Mouse (Mus musculus) monocyte, adult 2 months (primary cell): ENCODE results near the gene Olfr465-ps1.

Source experiments
- DNase-seq, 2 experiments: peaks; one replicate each; pipeline ENCODE4 v3.0.0; 2022; ENCODE audit warnings: low spot score in 2 of 2, low read depth in 1 of 2

Gene Olfr465-ps1

DNA sequence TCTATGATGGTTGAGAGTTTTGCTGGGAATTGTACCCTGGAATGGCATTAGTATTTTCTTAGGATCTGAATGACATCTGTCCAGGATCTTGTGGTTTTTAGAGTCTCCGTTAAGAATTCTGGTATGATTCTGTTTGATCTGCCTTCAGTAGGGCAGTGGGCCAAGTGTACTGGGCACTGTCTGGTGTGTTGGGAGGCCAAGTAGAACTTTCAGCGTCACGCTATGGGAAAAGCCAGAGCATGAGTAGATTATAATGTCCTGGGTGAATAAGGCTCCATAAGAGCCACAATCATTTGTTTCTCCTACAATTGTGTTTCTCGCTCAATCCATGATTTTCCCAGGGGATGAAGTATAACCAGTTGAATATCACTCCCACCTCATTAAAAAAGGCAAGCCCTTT lies at the start of gene Olfr465-ps1:
Gene Olfr465-ps1 (plus strand): TSS at position 301 of the 400 bp plus-strand sequence.
- no peak for DNase-seq

DNA sequence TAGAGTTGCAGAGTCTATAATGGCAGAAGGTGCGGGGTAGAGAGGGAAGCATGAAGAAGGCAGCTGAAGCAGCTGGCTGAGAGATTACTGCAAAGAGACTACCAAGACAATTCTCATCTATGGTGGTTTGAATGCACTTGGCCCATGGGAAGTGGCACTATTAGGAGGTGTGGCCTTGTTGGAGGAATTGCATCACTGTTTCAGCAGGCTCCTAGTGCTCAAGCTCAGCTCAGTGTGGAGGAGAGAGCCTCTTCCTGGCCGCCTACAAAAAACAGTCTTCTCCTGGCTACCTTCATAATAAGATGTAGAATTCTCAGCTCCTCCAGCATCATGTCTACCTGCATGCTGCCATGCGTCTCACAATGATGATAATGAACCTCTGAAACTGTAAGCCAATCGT lies 42.0 kb upstream of the Olfr465-ps1 start:
- no peak for DNase-seq

DNA sequence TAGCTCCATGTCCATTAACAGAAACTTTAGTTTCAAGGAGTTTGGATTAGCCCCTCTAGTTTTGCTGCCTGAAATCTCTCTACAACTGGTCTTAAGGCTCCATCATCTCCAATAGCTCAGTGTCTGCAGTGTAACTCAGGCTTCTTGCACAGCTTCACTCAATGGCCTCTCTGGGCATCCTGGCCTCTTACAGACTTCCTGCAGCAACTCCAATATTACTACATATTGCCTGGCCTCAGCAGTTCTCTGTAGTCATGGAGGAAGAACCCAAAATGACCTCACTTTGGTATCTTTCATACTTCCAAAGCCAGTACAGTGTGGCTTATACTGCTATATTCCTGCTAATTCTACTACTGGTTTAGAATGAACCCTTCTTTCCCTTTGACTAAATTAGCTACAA lies 40.9 kb upstream of the Olfr465-ps1 start:
- no peak for DNase-seq

DNA sequence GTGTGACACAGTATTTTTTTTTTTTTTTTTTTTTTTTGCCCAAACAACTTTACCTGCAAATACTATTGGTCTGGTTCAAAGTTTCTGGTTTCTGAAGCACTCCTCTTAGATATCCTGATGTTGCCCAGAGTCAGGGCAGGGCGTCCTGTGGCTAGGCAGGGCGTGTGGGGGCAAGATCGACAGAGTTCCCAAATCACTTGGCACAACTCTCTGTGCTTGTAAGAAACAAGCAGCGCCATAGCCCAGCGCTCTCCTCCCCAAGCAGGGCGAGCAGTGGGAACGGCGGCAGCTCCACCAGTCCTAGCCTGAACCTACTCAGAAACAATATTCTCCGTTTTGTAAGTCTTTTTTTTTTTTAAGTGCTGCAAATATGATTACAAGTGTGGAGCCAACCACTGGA lies 37.2 kb upstream of the Olfr465-ps1 start:
- no peak for DNase-seq

DNA sequence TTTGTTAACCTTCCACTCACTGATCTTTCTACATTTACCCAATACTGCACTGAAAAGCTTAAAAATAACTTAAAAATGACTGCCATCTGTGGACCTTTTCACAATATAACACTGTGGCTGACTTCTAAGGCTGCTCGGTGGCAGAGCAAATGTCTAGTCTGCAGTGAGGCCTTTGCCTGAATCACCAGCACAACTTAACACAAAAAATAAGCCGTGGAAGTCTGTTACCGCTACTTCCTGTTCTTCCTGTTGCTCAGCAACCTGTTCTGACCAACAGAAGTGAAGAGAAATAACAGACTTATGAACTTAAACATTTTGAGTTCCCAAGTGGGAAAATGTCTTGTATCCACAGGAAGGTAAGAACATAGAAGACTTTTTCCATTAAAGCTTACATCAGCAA lies 36.7 kb upstream of the Olfr465-ps1 start:
- DNase-seq = no peak

DNA sequence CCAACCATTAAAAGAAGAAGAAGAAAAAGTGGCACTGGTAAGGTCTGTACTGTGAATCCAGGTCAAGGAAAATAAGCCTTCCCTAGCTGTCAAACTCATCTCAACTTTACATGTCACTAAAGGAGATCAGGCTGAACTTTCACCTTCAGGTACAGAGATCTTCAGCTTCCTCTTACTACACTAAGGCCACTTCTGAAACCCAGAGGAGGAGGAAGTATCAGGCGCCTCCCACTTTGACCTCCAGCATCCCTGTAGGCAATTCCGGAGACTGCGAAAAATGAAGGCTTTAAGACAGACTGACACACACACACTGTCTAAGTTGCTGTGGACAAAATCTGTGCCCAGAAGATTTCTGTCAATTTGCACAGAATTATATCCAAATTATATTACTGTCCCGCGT lies 25.9 kb upstream of the Olfr465-ps1 start:
- peak; percentile 42 to 46 for DNase-seq

DNA sequence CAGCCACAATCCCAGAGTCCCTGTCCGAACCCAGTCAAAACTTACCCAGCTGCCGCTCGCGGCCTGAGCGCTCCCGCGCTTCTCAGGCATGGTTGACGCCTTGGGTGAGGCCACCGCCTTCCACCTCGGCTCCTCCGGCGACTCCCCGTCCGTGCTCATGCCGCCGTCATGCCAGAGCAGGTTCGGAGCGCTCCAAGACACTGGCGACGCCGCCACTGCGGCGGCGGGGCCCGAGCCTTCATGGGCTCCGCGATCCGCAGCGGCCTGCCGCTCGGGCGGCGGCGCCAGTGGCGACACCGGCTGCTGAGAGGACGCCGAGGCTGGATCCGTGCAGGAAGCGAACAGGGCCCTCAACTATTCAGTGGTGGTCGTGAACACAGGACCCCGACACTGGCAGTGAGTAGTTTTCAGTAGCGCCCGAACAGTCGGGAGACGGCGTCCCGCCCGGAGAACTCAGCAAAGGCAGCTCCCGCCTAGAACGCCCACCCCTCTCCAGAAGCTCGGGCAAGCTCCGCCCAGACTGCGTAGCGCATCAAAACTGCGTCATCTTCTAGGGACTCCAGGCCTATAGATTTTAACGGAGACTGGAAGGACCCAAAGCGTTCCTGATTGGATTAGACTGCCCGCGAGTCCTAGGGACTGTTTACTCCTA lies 25.3 kb upstream of the Olfr465-ps1 start, which contains the start of gene Mfsd14b:
Gene Mfsd14b (minus strand): TSS at position 517 of the 652 bp plus-strand sequence.
- peak; percentile 66 to 82 for DNase-seq

DNA sequence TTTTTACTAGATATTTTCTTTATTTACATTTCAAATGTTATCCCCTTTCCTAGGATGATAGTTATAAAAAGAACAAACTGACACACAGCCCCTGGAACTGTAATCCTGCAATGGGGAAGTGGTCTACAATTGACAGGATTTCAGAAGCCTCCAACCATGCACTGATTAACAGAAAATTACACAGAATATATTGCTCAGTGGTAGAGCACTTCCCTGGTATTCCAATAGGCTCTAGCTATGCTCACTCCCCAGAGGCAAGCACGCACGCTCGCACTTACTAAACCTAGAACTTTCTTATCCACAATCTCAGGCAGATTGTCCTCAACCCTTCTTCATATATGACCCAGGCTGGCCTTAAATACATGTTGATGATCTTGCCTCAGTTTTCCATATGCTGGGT lies 24.6 kb upstream of the Olfr465-ps1 start:
- DNase-seq = no peak

DNA sequence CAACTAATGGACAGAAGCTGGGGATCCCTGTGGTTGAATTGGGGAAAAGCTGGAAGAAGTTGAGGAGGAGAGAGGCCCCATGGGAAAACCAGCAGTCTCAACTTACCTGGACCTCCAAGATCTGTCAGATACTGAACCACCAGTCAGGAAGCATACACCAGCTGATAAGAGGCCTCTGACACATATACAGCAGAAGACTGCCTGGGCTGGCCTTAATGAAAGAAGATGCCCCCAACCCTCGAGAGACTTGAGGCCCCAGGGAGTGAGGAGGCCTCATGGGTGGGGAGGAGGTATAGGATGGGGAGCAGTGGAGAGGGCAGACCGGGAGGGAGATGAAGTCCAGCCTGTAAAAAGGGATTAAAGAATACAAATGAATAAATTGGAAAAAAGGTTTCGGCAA lies 16.9 kb upstream of the Olfr465-ps1 start:
- no peak for DNase-seq

DNA sequence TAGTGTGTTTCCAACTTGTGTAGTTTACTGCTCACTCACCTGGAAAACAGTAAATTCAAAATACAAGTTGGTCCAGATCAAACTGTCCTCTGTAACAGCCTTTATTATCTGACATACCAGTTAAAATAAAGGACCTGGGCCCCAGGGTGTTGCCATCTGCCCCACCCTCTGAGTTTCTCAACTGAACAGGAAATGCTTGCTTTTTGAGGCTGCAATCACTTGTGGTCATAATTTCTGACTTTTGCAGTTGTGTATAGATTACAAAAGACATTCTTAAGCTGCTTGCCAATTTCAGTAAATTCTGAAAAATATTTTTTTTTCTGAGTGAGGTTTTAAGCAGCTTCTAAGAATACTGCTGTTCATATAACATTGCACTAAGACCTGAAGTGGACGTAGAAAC lies 15.8 kb upstream of the Olfr465-ps1 start:
- DNase-seq = peak in 1 of 2 experiments; percentile 17

DNA sequence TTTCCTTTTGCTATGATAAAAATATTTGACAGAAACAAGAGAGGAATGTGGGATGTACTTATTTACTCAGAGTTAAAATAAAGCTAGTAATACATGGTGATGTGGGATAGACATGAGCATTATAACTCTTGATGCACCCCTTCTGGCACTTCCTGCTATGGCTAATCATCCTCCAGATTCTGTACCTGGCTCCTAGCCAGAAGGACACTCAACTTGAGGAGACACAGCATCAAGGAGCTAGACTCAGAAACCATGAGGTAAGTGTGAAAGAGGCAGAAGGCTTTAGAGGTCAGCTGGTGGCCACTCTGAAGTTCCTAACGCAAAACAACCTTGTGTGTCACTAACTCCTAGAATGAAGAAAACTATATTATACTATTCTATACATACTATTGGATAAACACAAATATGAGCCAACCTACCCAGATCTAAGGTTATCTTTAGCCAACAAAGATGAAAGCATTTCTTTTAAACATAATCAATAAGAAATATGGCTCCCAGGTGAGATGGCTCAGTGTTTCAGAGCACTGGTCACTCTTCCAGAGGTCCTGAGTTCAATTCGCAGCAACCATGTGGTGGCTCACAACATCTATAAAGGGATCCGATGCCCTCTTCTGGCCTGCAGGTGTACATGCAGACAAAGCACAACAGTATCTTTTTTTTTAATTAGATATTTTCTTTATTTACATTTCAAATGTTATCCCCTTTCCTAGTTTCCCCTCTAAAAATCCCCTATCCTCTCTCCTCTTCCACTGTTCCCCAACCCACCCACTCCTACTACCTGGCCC lies 10.6 kb upstream of the Olfr465-ps1 start:
- no peak for DNase-seq

DNA sequence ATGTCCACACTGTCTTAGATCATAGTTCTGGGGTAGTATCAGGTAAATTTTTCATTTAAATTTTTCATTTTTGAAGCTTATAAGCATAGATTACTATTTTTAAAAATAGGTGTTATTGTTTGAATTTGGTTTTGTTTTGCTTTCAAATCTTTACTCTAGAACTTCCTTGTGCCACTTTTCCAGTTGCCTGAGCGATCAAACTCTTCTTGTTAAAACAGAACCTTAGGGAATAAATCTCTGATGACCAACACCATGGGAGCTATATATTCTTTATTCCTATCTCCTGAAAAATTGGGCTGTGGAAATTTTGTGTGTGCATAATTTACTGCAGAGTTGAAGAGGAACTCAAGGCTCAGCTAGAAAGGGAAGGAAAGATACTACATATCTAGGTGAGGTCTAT lies 12.1 kb downstream of the Olfr465-ps1 start, which contains the start of gene Olfr466:
Gene Olfr466 (plus strand): TSS at position 301 of the 400 bp plus-strand sequence.
- DNase-seq = no peak

DNA sequence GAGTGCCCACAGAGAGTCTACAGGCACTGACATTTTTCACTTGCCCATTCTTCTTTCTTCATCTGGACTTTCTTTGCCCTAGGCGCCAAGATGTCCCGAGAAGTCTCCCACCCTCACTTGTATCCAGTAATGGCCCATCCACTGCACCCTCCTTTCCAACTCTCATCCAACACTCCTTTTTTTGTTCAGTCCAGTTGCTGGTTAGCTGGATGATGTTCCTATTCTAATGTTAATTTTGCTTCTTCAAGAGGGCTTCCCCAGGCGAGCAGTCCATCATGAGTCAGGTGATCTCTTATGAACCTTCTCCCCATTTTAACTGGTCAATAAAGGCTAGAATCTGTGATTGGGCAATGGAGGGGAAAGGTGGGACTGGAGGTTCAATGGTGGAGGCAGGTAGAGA lies 36.2 kb downstream of the Olfr465-ps1 start:
- no peak for DNase-seq

DNA sequence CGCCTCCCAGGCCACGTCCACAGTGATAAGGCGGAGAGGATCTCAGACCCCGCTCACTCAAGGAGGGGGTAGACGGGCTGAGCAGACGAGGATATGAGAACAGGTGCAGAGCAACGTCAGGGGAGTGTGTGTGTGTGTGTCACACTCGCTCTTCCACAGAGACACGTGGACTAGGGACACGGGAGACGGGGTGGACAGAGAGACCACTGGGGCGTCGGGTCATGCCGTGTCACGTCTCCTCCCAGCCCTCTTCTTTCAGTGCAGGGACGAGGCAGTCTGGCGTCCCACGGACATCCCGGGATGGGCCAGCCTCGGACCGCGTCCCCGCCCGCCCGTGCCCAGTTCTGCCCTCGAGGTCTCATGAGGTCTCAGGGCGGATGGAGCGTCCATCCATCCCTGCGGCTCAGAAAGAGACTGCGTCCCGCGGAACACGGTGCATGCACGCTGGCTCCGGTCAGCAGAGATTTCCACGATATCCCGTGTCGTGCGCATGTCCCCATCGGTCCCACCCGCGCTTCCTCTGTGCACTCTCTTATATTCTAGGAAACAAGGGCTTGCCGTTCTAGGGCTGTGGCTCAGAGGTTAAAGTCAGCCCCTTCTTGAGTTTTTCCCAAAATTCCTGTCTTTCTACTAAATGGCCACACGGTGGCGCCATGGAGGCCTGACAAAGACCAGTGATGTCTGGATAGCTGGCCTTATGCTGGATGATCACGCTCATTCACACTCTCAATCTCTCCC lies 38.0 kb downstream of the Olfr465-ps1 start:
- no peak for DNase-seq

DNA sequence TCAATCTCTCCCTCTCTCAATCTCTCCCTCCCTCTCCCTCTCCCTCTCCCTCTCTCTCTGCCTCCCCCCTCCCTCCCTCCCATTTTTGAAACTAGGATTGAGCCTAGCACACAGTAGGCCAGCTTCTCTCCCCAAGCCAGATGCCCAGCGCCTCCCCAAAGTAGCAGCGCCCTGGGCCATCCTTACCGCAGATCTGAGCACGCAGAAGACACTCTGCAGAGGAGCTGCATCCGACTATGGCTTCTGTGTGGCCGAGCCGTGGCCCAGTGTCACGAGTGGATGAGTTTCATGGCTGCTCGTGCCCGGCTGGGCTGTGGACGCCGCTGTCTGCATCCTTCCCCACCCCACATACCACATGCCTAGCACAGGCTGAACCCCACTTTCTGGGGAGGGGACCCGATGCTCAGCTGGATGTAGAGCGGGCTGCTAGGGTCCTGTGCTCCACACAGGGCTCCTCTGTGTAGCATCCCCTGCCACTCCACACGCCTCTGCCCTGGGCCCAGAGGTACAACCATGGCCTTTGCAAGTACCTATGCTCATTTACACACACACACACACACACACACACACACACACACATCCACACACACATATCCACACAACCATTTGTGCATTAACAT lies 38.7 kb downstream of the Olfr465-ps1 start:
- DNase-seq = no peak
